Mouse (Mus musculus) frontal cortex, postnatal 36 days (tissue): ENCODE measurements around the gene Golm1.
A peak's percentile ranks its signal among the peaks of the same experiment; 100 is the strongest.
"Not testable (repeated sequence)": the region's sequence is repeated elsewhere in the genome, so short reads cannot be mapped to it uniquely, and the experiment has no call there.

Source experiments
- DNase-seq, 2 experiments: peaks; one replicate each; pipeline ENCODE4 v3.0.0; 2022; ENCODE audit warnings: low spot score in 2 of 2

Gene Golm1

DNA sequence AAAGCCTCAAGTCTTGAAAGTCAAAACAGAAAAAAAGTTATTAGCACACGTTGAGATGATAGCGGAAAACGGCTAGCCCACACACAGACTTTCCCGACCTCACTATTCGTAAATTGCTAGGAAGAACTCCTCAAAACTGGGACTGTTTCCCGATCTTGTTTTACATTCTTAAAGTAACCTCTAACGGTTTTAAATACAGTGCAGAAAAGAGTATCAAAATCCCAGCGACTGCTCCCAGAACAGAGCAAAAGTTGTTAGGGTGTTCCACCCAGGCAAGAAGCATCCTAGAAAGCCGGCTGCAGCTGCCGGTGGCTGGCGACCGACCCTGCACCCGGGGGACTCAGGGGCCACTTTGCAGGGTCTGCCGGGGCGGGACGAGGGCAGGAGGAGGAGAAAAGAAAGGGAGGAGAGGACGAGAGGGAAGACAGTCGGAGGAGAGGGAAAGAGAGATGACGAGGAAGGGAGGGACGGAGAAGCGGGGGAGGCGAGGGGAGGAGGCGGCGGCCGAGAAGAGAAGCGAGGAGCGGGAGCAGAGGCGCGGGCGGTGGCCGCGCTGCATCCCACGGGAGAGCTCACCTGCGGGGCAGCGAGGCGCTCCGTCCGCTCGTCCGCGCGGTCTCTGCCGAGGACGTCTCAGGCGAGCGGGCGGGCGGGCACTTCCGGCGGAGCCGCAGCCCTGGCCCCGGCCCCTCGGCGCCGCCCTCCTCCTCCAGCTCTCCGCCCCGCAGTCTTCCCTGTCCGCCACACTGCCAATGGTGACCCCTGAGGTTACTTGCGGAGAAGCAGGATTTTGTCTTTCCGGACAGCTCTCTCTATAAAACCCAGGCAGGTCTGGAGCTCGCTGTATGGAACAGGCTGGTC lies at the start of gene Golm1:
TSS of gene Golm1 (minus strand) at position 661 of the 861 bp plus-strand sequence.
- DNase-seq: peak in 1 of 2 experiments; percentile 48

DNA sequence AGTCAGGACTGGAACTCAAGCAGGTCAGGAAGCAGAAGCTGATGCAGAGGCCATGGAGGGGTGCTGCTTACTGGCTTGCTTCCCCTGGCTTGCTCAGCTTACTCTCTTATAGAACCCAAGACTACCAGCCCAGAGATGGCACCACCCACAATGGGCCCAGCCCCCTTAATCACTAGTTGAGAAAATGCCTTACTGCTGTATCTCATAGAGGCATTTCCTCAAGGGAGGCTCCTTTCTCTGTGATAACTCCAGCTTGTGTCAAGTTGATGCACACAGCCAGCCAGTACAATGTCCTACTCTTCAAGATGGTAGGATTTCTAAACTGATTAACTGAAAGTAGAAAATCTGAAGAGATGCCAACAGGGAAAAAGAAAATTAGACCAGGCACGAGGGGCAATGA lies 46.5 kb upstream of the Golm1 start:
- not testable (repeated sequence) for DNase-seq

DNA sequence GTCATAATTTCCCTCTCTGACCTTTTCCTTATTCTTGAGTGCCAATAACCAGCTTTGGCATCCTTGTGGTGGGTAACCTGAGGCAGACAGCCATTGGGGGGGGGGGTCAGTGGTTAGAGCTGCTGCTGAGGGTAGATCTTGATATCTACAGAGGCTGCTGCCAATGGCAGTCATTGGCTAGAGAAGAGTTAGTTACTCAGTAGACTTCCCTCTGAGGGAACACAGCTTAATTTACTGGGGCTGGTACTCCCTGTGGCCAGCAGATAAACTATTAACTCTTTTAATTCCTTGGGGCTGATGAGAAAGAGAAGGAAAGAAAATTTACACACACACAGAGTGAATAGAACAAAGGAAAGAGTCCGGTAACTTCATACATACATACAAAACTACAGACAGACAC lies 43.9 kb upstream of the Golm1 start:
- DNase-seq: no peak

DNA sequence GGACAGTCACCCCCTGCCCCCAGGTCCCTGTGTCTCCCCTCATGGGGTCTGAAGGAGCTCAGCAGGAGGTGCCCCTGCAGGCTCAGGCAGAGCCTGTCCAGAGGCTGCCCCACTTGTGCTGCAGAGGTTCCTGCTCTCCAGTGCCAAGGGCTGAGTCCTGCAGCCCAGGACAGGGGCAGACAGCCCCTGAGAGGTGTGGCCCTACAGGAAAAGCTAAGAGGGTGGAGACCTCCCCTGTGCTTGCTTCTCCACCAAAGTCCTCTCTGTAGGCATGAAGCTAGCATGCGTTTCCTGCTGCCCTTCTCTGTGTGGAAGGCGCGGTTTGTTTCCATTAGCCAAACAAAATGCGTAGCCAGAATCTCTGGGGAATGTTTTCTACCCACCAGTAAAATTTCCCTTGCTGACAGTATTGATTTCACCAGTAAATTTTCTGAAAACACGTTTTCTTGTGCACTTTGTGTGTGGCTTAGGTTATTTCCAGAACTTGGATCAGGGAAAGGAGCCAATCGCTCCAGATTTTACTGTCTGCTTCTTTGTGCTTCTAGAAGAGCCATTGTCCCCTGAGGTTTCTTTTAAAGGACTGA lies 43.3 kb upstream of the Golm1 start:
- DNase-seq: not testable (repeated sequence)

DNA sequence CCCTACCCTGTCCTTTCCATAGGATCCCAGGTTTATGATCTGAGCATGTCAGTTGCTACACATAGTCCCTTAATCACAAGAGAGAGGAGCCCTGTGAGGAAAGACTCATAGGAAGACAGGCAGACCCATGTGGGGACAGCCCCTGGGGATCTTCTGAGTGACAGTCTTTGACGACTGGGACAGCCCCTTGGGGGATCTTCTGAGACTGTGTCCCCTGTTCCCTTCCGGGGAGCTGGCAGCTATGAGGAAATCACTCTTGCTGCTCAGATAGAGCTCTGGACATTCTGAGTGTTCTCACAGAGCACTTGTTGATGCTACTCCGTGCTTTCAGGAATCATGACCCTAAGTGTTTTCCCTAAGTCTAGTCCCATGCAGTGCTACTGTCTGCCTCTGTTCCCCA lies 38.1 kb upstream of the Golm1 start:
- DNase-seq: no peak

DNA sequence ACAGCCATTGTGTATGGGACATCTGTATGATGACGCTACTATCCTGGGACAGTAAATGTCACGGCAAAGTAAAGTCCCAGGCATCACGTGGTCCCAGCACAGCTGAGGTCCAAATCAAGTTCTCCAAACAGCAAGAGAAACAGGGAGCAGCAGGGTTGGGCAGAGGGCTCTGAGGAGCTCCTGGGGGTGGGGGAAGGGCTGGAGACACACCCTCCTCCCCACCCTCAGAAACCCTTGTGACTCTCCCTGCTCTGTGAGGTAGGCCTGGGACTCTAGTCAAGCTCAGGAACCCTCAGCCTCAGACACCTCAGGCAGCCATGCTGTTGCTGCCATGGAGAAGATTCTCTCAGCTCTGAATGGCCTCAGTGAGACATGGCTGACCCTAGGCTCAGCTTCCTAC lies 36.4 kb upstream of the Golm1 start, which contains the start of gene Spata31d1b:
TSS of gene Spata31d1b (plus strand) at position 301 of the 400 bp plus-strand sequence.
- not testable (repeated sequence) for DNase-seq

DNA sequence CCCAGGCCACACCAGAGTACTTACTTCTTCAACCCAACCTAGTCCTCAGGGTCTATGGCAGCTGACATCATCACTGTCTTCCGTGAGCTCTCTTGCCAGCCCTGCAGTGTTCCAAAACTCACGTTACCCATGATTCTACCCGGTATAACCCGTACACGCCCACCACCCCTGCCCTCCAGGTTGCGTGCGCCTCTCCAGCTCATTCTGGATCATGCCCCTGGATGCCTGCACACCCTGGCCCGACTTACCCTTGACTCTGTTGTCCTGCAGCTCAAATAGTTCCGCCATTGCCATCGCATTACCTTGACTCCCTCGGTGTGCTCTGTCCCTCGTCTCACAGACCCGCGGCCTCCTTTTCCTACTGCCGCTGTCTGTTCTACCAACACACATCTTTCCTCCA lies 34.6 kb upstream of the Golm1 start, which contains the start of gene Spata31d1a:
TSS of gene Spata31d1a (minus strand) at position 101 of the 400 bp plus-strand sequence.
- DNase-seq: no peak

DNA sequence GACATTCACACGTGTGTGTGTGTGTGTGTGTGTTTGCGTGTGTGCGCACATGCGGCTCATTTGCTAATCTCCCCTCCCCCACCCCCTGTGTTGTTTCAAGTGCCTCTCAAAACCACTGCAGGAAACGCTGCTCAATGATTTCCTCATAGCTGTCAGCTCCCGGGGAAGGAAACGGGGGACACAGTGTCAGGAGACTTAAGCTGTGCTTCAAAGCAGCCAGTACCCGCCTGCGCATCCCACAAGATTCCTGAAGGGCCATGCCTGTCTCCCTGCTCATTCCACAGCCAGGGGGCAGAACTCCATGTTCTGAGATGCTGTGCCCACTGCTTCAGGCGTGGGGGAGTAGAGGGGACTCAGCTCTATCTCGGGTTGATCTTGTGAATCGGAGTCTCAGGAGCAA lies 29.0 kb upstream of the Golm1 start:
- peak; percentile 14 to 41 for DNase-seq

DNA sequence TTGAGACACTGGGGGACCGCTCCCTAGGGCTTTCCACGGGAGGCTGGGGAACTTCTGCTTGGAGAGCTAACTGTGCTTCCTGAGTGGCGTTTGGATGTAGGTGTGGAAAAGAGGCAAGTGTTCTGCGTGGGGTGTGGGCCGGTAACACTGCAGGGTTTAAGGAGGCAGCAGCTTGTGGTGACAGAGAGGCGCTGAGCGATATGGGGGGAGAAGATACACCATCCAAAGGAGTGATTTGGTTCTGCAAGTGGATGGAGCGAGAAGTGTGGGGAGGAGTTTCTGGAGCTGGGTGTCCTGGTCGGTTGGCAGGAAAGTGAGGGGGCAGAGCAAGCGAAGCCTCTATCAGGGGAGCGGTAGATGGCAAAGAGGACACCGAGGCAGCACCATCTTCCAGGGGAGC lies 27.9 kb upstream of the Golm1 start:
- peak; percentile 45 to 54 for DNase-seq

DNA sequence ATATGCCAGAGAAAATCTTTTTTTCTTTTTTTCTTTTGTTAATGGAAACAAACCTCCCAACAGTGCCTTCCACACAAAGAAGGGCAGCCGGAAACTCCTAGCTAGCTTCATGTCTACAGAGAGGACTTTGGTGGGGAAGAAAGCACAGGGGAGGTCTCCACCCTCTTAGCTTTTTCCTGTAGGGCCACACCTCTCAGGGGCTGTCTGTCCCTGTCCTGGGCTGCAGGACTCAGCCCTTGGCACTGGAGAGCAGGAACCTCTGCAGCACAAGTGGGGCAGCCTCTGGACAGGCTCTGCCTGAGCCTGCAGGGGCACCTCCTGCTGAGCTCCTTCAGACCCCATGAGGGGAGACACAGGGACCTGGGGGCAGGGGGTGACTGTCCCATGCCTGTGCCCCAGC lies 24.5 kb upstream of the Golm1 start:
- not testable (repeated sequence) for DNase-seq

DNA sequence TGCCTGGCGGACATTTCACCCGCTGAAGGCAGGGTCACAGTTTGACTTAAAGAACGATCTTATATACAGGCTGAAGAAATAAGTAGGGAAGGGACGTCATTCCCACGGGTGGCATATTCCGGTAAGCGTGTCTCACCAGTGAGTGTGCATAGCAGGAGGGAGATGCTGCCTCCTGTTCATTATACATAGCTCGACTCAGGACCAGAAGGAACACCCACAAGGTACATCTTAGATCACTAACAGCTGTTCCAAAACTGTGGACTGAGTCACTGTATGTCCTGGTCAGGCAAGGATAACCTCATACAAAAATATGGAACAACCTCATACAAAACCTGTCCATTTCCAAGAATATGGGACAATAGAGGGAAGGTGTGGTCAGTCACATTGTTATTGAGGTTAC lies 23.5 kb upstream of the Golm1 start:
- DNase-seq: peak; percentile 15 to 33

DNA sequence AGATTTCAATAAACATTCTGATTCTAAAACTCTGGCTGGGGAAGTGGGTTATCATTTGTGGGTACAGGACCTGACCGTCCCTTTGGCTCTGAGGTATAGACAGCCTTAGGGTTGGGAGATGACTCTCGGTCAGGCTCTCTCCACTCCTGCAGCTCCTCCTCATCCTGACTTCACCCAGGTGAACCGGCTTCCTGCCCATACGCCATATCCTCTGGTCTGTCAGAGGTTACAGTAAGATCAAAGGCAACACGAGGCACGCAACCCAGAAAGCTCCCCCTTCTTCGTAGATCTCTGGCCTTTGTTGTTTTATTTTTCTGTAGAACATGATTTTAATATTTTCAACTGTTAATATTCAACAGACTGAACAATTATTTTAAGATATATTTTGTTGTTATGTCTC lies 20.2 kb upstream of the Golm1 start:
- DNase-seq: no peak

DNA sequence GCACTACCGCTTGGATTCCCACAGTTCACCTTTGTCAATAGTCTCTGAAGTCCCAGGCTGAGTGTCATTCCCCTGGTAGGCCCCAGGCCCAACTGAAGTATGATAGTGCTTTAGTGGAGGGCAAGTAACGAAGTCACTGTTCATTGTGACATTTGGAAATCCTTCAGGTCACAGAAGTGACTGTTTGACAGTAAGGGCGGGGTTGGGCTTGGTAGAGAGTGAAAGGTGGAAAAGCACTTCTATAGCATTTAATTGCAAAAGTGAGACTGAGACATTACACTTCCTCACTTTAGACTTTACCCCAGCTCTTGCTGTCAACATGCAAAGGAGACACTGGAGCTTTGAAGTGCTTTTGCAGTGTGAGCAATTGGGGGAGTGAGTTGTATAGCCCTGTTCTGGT lies 18.4 kb upstream of the Golm1 start, which contains the start of gene 4921517D22Rik:
TSS of gene 4921517D22Rik (minus strand) at position 101 of the 400 bp plus-strand sequence.
- DNase-seq: no peak

DNA sequence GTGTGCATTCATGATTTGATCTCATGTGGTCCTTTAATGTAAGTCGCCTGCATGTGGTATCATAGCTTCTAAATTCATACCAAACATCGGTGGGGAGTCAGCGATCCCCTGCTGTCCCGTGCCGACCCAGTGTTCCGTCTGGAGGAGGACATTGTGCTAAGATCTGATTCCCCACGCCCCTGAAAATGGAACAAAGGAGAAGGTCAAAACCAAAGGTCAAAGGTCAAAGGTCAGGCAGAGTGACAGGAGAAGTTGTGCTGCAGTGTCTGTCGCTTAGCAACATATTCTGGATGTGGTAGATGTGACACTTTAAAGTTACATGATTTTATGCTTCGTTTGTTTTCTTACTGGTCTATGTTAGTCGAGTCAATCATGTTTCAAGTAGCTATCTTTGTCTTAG lies 15.9 kb upstream of the Golm1 start:
- DNase-seq: no peak

DNA sequence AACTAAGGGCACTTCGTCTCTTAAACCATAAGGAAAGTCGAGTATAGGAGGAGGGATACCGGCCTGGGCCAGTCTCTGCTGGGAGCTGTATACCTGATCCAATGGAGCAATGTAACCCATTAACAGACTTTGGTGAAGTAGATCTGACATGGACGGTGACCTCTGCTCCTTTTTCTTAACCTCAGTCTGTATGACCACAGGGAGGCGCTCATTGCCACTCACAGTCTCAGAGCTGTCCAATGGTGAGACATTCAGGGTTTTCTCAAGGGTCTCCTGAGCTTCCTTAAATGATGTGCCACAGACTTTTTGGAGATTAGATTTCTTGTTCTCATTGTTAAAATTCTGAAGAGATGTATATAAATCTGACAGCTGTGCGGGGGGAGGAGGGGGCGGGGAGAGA lies 15.0 kb upstream of the Golm1 start:
- DNase-seq: no peak

DNA sequence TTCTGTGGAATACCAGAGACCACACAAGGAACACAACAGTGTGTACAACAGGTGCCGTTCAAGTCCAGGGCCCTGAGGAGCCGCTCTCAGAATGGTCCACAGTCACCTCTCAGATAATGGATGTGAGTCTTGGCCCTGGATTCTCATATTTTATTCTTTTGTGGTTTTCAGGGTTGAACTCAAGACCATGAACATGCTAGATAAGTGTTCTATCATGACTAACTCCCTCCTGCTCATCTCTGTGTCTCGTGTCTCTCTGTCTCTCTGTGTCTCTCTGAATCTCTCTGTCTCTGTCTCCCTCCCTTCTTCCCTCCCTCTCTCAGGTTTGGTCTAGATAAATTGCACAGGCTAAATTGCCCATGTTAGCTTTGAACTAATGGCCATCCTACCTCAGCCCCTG lies 14.2 kb upstream of the Golm1 start:
- DNase-seq: no peak

DNA sequence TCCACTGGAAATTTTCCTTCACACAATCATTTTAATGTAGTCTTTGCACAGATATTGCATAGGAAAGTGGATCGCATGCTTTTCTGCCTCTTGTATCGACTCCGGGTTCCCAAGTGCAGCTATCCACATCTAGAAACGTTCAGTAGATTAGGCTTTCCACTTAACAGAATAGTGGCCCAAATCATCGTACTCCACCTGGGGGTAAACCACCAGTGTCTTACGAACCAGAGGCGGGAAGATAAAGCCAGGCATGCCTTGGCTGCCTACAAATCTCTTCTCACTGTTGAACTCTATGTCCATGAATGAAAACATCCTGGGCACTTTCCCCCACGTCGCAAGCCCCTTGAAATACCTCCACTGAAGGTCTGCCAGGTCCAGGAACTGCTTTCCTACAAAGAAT lies 13.7 kb upstream of the Golm1 start:
- no peak for DNase-seq

DNA sequence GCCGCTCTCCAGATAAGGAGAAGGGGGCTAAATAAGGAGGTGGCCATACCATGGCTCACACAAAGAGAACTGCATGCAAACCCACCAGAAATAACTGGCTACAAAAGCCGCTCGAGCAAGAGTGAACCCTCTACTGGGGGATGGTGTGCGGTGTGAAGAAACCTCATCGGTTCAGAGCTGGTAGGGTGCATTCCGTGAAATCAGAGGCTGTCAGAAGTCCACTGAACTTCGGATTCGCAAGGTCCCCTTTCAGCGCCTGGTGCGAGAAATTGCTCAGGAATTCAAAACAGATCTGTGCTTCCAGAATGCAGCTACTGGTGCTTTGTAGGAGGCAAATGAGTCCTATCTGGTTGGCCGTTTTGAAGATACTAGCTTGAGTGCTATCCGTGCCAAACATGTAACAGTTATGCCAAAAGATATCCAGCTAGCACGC lies 12.7 kb upstream of the Golm1 start:
- peak in 1 of 2 experiments; percentile 35 for DNase-seq

DNA sequence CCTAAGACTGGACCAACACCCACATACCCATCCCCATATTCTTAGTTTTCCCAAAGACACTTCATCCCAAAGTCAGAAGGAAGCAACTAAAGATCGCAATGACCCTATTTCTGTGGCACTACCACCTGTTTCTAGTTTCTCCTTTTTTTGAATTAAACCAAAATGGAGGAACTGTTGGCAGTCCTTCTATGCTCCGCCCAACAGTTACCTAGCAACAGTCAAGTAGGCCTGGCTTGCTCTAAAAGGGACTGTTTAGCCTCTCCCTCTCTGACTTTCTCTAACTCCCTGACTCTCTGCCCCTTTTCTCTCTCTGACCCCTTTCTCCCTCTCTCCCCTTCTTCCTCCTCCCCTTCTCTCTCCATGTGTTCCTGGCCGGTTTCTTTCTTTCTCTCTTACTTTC lies 9.6 kb upstream of the Golm1 start:
- DNase-seq: no peak

DNA sequence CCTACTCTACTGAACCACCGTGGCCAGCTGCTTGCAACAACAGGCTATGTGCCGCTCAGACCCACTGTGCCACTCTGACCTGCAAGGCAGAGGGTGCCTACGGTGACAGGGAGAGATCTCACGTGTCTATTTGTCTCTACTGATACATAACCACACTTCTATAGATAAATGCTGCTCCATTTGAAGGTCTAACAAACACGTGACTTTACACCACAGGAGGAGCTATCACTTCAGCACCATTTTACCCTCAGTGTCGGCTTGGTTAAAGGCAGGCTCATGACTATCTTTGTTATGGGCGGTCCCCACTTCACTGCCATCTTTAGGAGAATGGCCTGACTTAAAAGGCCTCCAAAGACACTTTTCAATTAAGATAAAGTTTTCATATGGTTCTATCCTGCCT lies 7.0 kb upstream of the Golm1 start:
- no peak for DNase-seq

DNA sequence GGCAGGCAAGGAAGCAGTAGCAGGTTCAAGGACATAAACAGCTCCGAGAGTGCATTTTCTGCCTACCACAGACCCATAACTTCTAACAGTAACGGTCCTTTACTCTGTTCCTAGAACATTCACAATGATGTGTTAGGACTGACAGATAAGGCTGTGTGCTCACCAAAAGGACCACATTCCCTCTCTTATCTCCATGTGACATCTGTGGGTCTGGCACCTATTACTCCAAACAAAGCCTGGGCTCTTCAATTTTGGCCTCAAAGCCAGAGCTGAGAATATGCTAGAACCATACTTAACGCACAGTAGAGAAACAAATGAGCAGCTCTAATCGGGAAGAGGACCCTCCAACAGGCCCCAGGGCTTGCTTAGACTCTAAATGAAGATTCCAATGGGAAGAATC lies 4.3 kb upstream of the Golm1 start:
- DNase-seq: no peak

DNA sequence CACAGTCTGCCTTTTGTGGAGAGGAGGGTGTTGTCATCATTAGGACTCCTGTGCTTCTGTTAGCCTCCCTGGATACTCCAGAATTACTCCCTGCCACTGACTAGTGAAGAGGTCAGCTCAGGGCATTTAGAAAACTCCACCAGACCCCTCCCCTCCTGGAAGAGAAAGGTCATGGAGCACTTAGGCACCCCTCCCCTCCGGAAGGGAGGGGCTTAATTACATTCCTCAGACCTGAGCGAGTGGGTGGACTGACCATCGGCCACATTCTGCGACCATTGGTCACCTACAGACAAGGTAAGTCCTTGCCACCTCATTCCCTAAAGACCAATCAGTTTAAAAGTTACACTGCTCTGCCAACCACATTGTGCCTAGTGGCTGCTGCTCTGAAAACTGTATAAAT lies 3.7 kb upstream of the Golm1 start:
- no peak for DNase-seq
